Mouse (Mus musculus) kidney, postnatal 0 days (tissue): ENCODE results near the gene Nav3. TPM values are rescaled to one million over a fixed set of nuclear protein-coding genes. Genes with fewer than 3 reads are reported as not detected.
A peak's percentile ranks its signal among the peaks of the same experiment; 100 is the strongest.

ENCODE experiments used
- ATAC-seq: fragments of 200-750 bp; cut with Nextera tagmentation; replicated peaks from 2 replicates; pipeline ENCODE4 v1.8.0; 2017; ENCODE audit warnings: low read depth, moderate number of reproducible peaks, moderate TSS enrichment, moderate library complexity; ENCODE audit not compliant: low FRiP score
- DNase-seq: peaks from one replicate; pipeline ENCODE4 v3.0.0-alpha.2; 2016; ENCODE audit warnings: low spot score
- H3K27ac ChIP-seq: fragments of 300-500 bp; sonication (generic); 2 replicates; pipeline ENCODE4 v1.5.1; 2014; ENCODE audit warnings: mild to moderate bottlenecking
- H3K27me3 ChIP-seq: fragments of 300-500 bp; sonication (generic); 2 replicates; pipeline ENCODE4 v1.6.1; 2014; ENCODE audit warnings: low read length, mixed read lengths; ENCODE audit not compliant: insufficient read depth
- H3K36me3 ChIP-seq: fragments of 300-500 bp; sonication (generic); 2 replicates; pipeline ENCODE4 v1.6.1; 2014; ENCODE audit warnings: low read length, mixed read lengths; ENCODE audit not compliant: insufficient read depth
- H3K4me1 ChIP-seq: fragments of 300-500 bp; sonication (generic); replicated peaks from 2 replicates; pipeline ENCODE4 v1.6.1; 2014; ENCODE audit warnings: antibody characterized with exemption, low read length, mixed read lengths; ENCODE audit not compliant: insufficient read depth
- H3K4me2 ChIP-seq: fragments of 300-500 bp; sonication (generic); 2 replicates; pipeline ENCODE4 v1.6.1; 2014; ENCODE audit warnings: mild to moderate bottlenecking, low read length, moderate library complexity, mixed read lengths
- H3K4me3 ChIP-seq: fragments of 300-500 bp; sonication (generic); replicated peaks from 2 replicates; pipeline ENCODE4 v1.5.1; 2014; ENCODE audit warnings: low read depth, low read length
- H3K9ac ChIP-seq: fragments of 300-500 bp; sonication (generic); 2 replicates; pipeline ENCODE4 v1.6.1; 2014; ENCODE audit warnings: low read depth, low read length
- H3K9me3 ChIP-seq: fragments of 300-500 bp; sonication (generic); replicated peaks from 2 replicates; pipeline ENCODE4 v1.6.1; 2016; ENCODE audit warnings: low read length, inconsistent platforms, mixed read lengths
- CTCF ChIP-seq: IDR thresholded peaks from 2 replicates; pipeline ENCODE4 v1.5.1; 2016; ENCODE audit warnings: antibody characterized with exemption, low read depth, mild to moderate bottlenecking, moderate library complexity
- WGBS: fragments of 180-500 bp; shearing (Covaris S2); extraction: QIAGEN DNeasy Blood & Tissue Kit; methylation state at CpG from one replicate; pipeline ENCODE4 v1.1.7; 2014; 5-methylcytosine and 5-hydroxymethylcytosine counted together
- polyA plus RNA-seq: library from polyadenylated mRNA; unstranded; fragments of >200 nt; fragmentation: Nextera tagmentation; extraction: Ambion mirVana; gene quantifications from 2 replicates; pipeline ENCODE4 v1.2.1, GENCODE M21; 2015

The Nav3 gene
- polyA plus RNA-seq, 1 experiment from 2014 or later = 6.0 TPM

DNA sequence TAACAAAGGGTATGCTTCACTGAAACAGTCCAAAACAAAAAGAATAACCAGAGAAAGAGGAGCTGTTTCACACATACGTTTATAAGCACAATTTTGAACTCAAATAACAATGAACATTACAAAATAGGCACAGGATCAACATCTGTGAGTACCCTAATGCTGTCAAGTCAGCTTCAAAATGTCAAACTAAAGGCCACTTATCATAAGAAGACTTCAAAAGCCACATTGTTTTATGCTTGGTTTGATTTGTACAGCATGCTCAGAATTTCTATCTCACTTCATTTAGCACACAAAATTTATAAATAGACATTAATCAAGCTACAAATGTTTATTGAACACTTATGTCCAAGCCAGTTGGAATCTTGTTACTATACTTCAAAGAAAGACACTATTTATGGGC lies 299.6 kb downstream of the Nav3 start:
- no peak for TF ChIP-seq CTCF
- Histone ChIP-seq H3K4me2 (no peak overlapping the region), H3K9ac (no peak overlapping the region), H3K36me3 (no peaks in the 10 kb centered on the region), H3K27me3 (no peaks in the 10 kb centered on the region), H3K27ac (no peak overlapping the region), H3K4me1 (no peaks in the 10 kb centered on the region), H3K9me3 (no peaks in the 10 kb centered on the region), H3K4me3 (no peak overlapping the region)
- WGBS = 48% methylated on average over 1 of the region's 1 CpGs
- DNase-seq (no peak), ATAC-seq (no peak)

DNA sequence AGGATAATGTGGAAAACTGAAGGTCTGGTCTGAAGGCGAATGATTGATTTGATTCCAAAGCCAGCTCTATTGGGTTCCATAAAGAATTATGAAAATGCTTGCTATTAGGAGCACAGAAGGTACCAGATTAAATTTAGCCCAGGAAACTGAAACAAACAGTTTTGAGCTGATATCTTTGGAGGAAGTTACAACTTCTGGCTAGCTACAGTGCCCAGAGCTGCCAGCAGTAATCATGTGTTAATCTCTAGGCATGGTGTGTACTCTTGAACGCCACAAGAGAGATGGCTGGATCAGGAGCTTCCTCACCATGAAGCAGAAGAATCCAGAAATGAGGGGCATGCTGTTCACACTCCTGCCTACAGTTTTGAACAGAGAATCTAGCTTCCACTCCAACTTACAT lies 300.5 kb downstream of the Nav3 start:
- H3K27ac ChIP-seq = no peak overlapping the region
- ATAC-seq = no peak
- WGBS = 92% methylated on average over 2 of the region's 2 CpGs

DNA sequence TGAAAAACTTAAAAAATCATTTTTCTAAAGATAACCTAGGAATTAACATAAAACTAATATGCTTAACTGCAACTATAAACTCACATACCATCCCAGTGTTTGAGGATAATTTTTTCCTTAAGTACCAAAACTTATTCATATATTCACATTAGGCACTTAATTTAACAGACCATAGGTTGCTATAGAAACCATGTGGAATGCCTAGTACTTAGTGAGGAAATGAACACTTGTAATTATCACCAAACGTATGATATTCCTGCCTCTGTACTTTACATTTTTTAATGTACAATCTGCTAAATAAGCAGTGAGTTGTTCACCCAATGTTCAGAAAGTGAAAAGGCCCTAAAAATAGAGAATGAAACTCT lies 301.1 kb downstream of the Nav3 start:
- Histone ChIP-seq H3K4me3 (no peak overlapping the region), H3K27me3 (no peaks in the 10 kb centered on the region), H3K9ac (no peak overlapping the region), H3K4me1 (no peaks in the 10 kb centered on the region), H3K9me3 (no peaks in the 10 kb centered on the region), H3K27ac (no peak overlapping the region), H3K36me3 (no peaks in the 10 kb centered on the region), H3K4me2 (no peak overlapping the region)
- WGBS = 75% methylated on average over 1 of the region's 1 CpGs
- no peak for TF ChIP-seq CTCF
- DNase-seq = no peak
- ATAC-seq = no peak

More for the DNA sequence above, 300.5 kb downstream of the Nav3 start:
- no peak overlapping the region for H3K9ac ChIP-seq
- no peak overlapping the region for H3K4me2 ChIP-seq
- no peak for DNase-seq
- H3K4me1 ChIP-seq = no peaks in the 10 kb centered on the region
- no peaks in the 10 kb centered on the region for H3K9me3 ChIP-seq
- no peak for TF ChIP-seq CTCF
- no peak overlapping the region for H3K4me3 ChIP-seq
- H3K27me3 ChIP-seq = no peaks in the 10 kb centered on the region
- no peaks in the 10 kb centered on the region for H3K36me3 ChIP-seq

DNA sequence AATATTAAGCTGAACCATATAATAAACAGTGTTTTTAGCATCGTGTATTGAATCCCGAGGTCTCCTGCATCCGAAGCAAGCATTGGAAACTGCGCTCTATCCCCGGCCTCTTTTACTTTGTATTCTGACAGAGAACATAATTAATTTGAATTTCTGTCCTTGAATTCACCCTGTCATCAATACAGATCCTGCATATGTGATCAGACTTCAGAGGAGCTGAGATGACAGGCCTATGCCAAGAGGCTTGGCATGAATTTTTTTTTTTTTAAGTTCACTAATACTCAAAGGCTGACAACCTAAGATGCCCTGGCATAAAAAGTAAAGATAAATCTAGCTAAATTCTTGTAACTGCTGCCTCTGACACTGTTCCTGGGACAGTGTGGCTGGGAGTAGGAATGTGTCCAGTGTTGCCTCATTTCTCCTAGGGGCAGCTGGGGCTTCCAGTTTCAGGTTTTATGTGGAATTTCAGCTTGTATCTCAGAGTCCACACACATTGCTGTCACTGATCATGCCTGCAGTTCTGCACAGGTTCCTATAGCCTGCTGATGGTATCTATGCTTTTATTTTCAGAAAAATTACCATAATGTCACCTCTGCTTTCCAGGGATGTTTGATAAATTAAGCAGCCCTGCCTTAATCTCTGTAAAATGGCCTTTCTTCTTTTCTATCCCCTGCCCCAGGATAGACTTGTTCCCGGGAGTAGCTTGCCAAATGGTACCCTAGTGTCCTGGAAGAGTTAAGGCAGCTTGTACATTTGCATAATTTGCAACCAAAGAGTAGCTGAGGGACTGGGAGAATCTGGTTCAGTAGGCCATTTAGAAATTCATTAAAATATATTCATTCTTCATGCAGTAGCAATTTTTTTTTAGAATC lies 301.8 kb downstream of the Nav3 start:
- ATAC-seq (no peak), DNase-seq (no peak)
- Histone ChIP-seq H3K27me3 (no peaks in the 10 kb centered on the region), H3K4me2 (no peak overlapping the region), H3K4me1 (no peaks in the 10 kb centered on the region), H3K9me3 (no peaks in the 10 kb centered on the region), H3K4me3 (no peak overlapping the region), H3K36me3 (no peaks in the 10 kb centered on the region), H3K9ac (no peak overlapping the region), H3K27ac (no peak overlapping the region)
- 83% methylated on average over 6 of the region's 6 CpGs for WGBS
- no peak for TF ChIP-seq CTCF

DNA sequence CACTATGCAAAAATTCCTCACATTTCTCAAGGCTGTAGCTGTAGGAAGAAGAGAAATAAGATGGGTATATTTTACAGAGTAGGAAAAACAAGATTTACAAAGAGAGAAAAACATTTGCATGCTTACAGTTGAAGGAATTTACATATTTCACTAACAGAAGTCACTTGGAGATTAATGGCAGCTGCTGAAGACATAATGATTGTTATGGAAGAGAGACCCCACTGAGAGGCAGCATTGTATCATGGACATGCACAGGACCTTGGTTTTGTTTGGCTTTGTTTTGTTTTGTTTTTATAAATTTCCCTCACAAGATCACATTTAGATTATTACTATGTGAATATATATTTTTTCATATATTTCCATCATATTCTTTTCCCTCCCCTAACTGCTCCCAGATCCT lies 335.4 kb downstream of the Nav3 start:
- Histone ChIP-seq H3K4me2 (no peak overlapping the region), H3K36me3 (no peaks in the 10 kb centered on the region), H3K27ac (no peak overlapping the region), H3K9me3 (no peaks in the 10 kb centered on the region), H3K27me3 (no peaks in the 10 kb centered on the region), H3K9ac (no peak overlapping the region), H3K4me3 (no peak overlapping the region), H3K4me1 (no peaks in the 10 kb centered on the region)
- ATAC-seq = no peak
- DNase-seq = peak; percentile 59
- TF ChIP-seq CTCF = peak; percentile 63

DNA sequence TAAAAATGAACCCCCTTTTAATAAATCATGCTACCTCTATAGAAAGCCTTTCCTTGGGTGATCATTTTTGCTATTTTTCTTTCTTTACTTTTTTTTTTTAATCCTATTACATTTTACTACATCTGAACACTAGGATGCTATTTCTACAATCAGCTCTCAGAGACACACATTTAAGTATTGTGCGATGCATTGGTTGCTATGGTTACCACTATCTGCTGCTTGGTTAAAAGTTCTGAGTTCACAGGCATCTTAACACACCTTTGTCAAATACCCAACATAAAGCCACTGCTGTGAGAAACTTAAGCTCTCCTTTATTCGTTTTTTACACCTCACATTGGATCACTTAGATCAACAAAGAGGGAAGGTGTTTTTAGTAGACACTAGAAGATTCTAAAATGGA lies 338.7 kb downstream of the Nav3 start:
- H3K4me1 ChIP-seq = no peaks in the 10 kb centered on the region
- no peak for ATAC-seq
- H3K27ac ChIP-seq = no peak overlapping the region
- 68% methylated on average over 2 of the region's 2 CpGs for WGBS
- no peaks in the 10 kb centered on the region for H3K9me3 ChIP-seq
- no peak for TF ChIP-seq CTCF
- H3K36me3 ChIP-seq = no peaks in the 10 kb centered on the region
- no peak for DNase-seq
- H3K4me3 ChIP-seq = no peak overlapping the region
- no peak overlapping the region for H3K4me2 ChIP-seq
- no peak overlapping the region for H3K9ac ChIP-seq
- no peaks in the 10 kb centered on the region for H3K27me3 ChIP-seq
